Mouse (Mus musculus): ENCODE results near the gene Olfr395.
"Not testable (repeated sequence)": the region's sequence is repeated elsewhere in the genome, so short reads cannot be mapped to it uniquely, and the experiment has no call there.

Gene Olfr395

DNA sequence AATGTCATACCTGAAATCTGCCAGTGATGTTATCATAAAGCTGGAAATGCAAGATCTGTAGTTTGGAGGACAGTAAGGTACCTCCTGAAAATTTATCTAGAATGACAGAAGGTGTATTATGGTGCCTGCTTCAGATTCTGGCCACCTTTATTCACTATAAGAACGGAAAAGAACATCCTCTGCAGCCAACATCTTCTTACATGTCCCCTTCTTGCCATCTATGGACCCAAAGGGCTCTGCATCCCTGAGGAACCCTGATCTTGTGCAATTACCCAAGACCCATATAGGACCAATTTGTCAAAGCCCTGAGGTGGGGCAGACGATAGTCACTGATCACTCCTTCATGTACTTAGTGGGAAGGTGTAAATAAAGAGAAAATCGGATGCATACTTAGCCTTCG, at the start of gene Olfr395:
TSS of gene Olfr395 (minus strand) at position 101 of the 400 bp plus-strand sequence.
- in situ Hi-C loops (cut with MseI, MboI), result not testable (repeated sequence)

DNA sequence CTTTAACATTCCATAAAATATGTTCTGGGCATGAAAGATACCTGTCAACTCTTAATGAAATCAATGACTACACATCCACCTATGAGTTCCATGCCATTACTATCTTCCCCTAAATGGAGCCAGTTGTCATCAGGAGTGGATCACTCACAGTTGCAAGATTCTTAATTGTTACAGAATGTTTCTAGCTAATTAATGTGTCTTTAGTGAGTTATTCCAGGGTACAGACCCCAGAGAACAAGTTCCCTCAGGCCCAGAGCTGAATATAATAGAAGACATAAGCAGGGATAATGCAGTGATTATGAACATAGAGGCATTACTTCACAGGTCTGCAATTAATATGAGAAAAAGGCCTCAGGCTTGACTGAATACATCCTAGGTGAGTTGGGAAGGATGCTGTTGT, 27.3 kb upstream of the Olfr395 start, which contains the start of gene Olfr23:
TSS of gene Olfr23 (plus strand) at position 301 of the 400 bp plus-strand sequence.
- in situ Hi-C loops (cut with MseI, MboI), result no loop called here

DNA sequence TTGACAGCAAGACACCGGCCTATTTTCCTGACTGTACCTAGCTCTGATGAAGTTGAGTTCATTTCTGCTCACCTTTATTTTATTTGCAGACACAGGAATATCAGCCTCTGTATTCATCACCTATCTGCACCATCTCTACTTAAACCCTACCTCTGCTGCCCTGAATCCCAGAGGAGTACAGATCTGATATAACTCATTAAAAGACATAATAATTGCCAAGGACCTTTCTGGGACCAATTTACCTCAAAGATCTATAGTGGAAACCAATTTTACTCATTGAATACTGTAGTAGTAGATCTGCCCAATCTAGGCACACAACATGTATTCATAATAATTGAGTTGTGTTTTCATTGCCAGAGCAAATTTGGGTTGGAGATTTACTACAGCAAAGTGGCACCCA, 18.4 kb downstream of the Olfr395 start, which contains the start of gene Olfr394:
TSS of gene Olfr394 (minus strand) at position 101 of the 400 bp plus-strand sequence.
- in situ Hi-C loops (cut with MseI, MboI), result no loop called here

All from mouse trophoblast stem cell (cell line).